8 mouse cellular contexts compared by ENCODE assay signal in genomic region chr10:59702207-59703032, GRCm38 (mm10). TPM values are rescaled to one million over a fixed set of nuclear protein-coding genes. Genes with fewer than 3 reads are reported as not detected.
A peak's percentile ranks its signal among the peaks of the same experiment; 100 is the strongest.
DNase-seq lines count a peak whose midpoint lies in the region; ATAC-seq lines count a peak whose summit lies in the region.

Micu1 (plus strand) TSS chr10:59702477.

- H3K27ac ChIP-seq in forebrain, embryonic 14.5 days (ENCODE audit: low read depth, low read length), result no peak within 1 kb of the TSS
- peak within 1 kb of the TSS; percentile 78 for H3K27ac ChIP-seq in neural tube, embryonic 15.5 days (replicated peaks)

- ATAC-seq in forebrain, embryonic 14.5 days, result peak; percentile 99
- peak; percentile 99 for ATAC-seq in neural tube, embryonic 15.5 days (ENCODE audit: low FRiP score)

- H3K36me3 ChIP-seq in forebrain, embryonic 14.5 days (ENCODE audit: control insufficient read depth, insufficient read depth, low read length), result no peaks in the 10 kb centered on the region
- H3K36me3 ChIP-seq in neural tube, embryonic 15.5 days, result no peaks in the 10 kb centered on the region

- intact Hi-C loops in heart, postnatal 14 days (cut with DNase I), result loop anchor here (5.0 kb wide), 1 partner anchor 85 kb away; the partner anchor contains the start of genes Gm10322 and Mcu

- WGBS in forebrain, embryonic 14.5 days, result under 1% methylated on average over 48 of the region's 48 CpGs
- under 1% methylated on average over 48 of the region's 48 CpGs for WGBS in neural tube, embryonic 15.5 days

- peaks cover 6% of the 10 kb centered on the region for H3K4me1 ChIP-seq in forebrain, embryonic 14.5 days (ENCODE audit: control insufficient read depth, insufficient read depth, low read length)
- H3K4me1 ChIP-seq in neural tube, embryonic 15.5 days, result peaks cover 9% of the 10 kb centered on the region

- DNase-seq in ES-CJ7 (ENCODE audit: low read depth, low spot score), result peak; percentile 99
- DNase-seq in cerebellum, adult 11 months, result peak; percentile 94
- DNase-seq in forebrain, embryonic 14.5 days (ENCODE audit: low spot score), result peak; percentile 97
- DNase-seq in heart, postnatal 14 days, result peak; percentile 95 to 97
- peak; percentile 96 for DNase-seq in layer of hippocampus, adult 11-12 months (ENCODE audit: low spot score)
- DNase-seq in lung, adult 18-20 months, result peak; percentile 96 to 97
- peak; percentile 95 for DNase-seq in testis, postnatal 14 days (ENCODE audit: low spot score)

- H3K9ac ChIP-seq in forebrain, embryonic 14.5 days (ENCODE audit: low read length), result peak within 1 kb of the TSS; percentile 68
- H3K9ac ChIP-seq in neural tube, embryonic 15.5 days (replicated peaks), result peak within 1 kb of the TSS; percentile 78

- H3K9me3 ChIP-seq in forebrain, embryonic 14.5 days (replicated peaks; ENCODE audit: control insufficient read depth, low read length), result no peaks in the 10 kb centered on the region
- H3K9me3 ChIP-seq in neural tube, embryonic 15.5 days (replicated peaks), result no peaks in the 10 kb centered on the region

- peak within 1 kb of the TSS; percentile 52 for H3K4me3 ChIP-seq in forebrain, embryonic 14.5 days (ENCODE audit: low read depth, low read length)
- peak within 1 kb of the TSS; percentile 76 for H3K4me3 ChIP-seq in neural tube, embryonic 15.5 days (replicated peaks)

- no peaks in the 10 kb centered on the region for H3K27me3 ChIP-seq in forebrain, embryonic 14.5 days (replicated peaks; ENCODE audit: control insufficient read depth, insufficient read depth, low read length)
- no peaks in the 10 kb centered on the region for H3K27me3 ChIP-seq in neural tube, embryonic 15.5 days (replicated peaks)

- H3K4me2 ChIP-seq in forebrain, embryonic 14.5 days (ENCODE audit: low read length), result peak within 1 kb of the TSS; percentile 74
- peak within 1 kb of the TSS; percentile 69 for H3K4me2 ChIP-seq in neural tube, embryonic 15.5 days

RNA-seq across cellular contexts. Expression of gene Micu1, which starts in this region (rescaled TPM):
- 69.1 and 72.0 TPM in 2 replicates for polyA plus RNA-seq in forebrain, embryonic 14.5 days (2014; fragmentation: Nextera tagmentation; extraction: Ambion mirVana)
- total RNA-seq in heart, postnatal 14 days (2021), result 10 to 100 TPM; 21.9 to 25.3 TPM
- 88.2 and 92.6 TPM in 2 replicates for polyA plus RNA-seq in neural tube, embryonic 15.5 days (2015; fragmentation: Nextera tagmentation; extraction: Ambion mirVana)
